Mouse (Mus musculus): ENCODE measurements around the gene Zc3hav1. TPM values are rescaled to one million over a fixed set of nuclear protein-coding genes. Genes with fewer than 3 reads are reported as not detected.

Gene Zc3hav1
- polyA plus RNA-seq, 1 experiment from 2014 or later: 8.0 TPM

GRCm38 (mm10) chr6:38256793-38257192 is 97.6 kb downstream of the Zc3hav1 start:
- DNase-seq (ENCODE audit: low spot score): no peak
- Histone ChIP-seq H3K4me1 (peaks cover 16% of the 10 kb centered on the region), H3K27me3 (ENCODE audit: insufficient read depth, poor library complexity, severe bottlenecking) (0 out of 2 replicates have a peak, but pooled peaks cover 7% of the 10 kb centered on the region), H3K27ac (no peak overlapping the region), H3K36me3 (no peaks in the 10 kb centered on the region), H3K4me3 (no peak overlapping the region), H3K9me3 (no peaks in the 10 kb centered on the region)
- WGBS: 69% methylated on average over 4 of the region's 4 CpGs

- H3K36me3 ChIP-seq: no peaks in the 10 kb centered on the region
- H3K4me3 ChIP-seq: no peak overlapping the region
- H3K27ac ChIP-seq: no peak overlapping the region
- no peaks in the 10 kb centered on the region for H3K9me3 ChIP-seq
- H3K27me3 ChIP-seq (ENCODE audit: insufficient read depth, poor library complexity, severe bottlenecking): 0 out of 2 replicates have a peak, but pooled peaks cover 7% of the 10 kb centered on the region
- WGBS: 62% methylated on average over 2 of the region's 2 CpGs
- no peak for DNase-seq (ENCODE audit: low spot score)
- H3K4me1 ChIP-seq: peaks cover 22% of the 10 kb centered on the region
These were observed 98.6 kb downstream of the Zc3hav1 start for GRCm38 (mm10) chr6:38255794-38256193.

Other genes with a start within 250 kb of the Zc3hav1 start
- gene Tmem213, start 245.3 kb downstream of the Zc3hav1 start, polyA plus RNA-seq (2016; fragmentation: Nextera tagmentation; extraction: Ambion mirVana): not detected in 2 replicates
- gene Atp6v0a4, start 230.0 kb downstream of the Zc3hav1 start, polyA plus RNA-seq (2016; fragmentation: Nextera tagmentation; extraction: Ambion mirVana): not detected in 2 replicates
- gene D630045J12Rik, start 100.6 kb downstream of the Zc3hav1 start, polyA plus RNA-seq (2016; fragmentation: Nextera tagmentation; extraction: Ambion mirVana): 2.2 and 5.0 TPM in 2 replicates
- gene Zc3hav1l, start 55.3 kb downstream of the Zc3hav1 start, polyA plus RNA-seq (2016; fragmentation: Nextera tagmentation; extraction: Ambion mirVana): 11.9 and 13.4 TPM in 2 replicates
- 4.2 and 6.8 TPM in 2 replicates for gene Ttc26, start 26.9 kb upstream of the Zc3hav1 start, polyA plus RNA-seq (2016; fragmentation: Nextera tagmentation; extraction: Ambion mirVana)
- 8.8 and 12.5 TPM in 2 replicates for gene Ubn2, start 79.3 kb upstream of the Zc3hav1 start, polyA plus RNA-seq (2016; fragmentation: Nextera tagmentation; extraction: Ambion mirVana)
- gene Fmc1, start 178.9 kb upstream of the Zc3hav1 start, polyA plus RNA-seq (2016; fragmentation: Nextera tagmentation; extraction: Ambion mirVana): 138 and 187 TPM in 2 replicates
- 32.8 and 33.5 TPM in 2 replicates for gene Luc7l2, start 196.7 kb upstream of the Zc3hav1 start, polyA plus RNA-seq (2016; fragmentation: Nextera tagmentation; extraction: Ambion mirVana)